Mouse (Mus musculus) megakaryocyte, embryonic 14.5 days (primary cell): ENCODE results near the gene Scn1b.

ENCODE experiments used
- FLI1 ChIP-seq: IDR thresholded peaks from 2 replicates; pipeline ENCODE4 v1.6.1; 2012; ENCODE audit warnings: low read length, inconsistent platforms, mixed read lengths
- GATA1 ChIP-seq: IDR thresholded peaks from 3 replicates; pipeline ENCODE4 v1.6.1; 2012; ENCODE audit warnings: mixed read lengths, low read length, inconsistent platforms, borderline replicate concordance

DNA sequence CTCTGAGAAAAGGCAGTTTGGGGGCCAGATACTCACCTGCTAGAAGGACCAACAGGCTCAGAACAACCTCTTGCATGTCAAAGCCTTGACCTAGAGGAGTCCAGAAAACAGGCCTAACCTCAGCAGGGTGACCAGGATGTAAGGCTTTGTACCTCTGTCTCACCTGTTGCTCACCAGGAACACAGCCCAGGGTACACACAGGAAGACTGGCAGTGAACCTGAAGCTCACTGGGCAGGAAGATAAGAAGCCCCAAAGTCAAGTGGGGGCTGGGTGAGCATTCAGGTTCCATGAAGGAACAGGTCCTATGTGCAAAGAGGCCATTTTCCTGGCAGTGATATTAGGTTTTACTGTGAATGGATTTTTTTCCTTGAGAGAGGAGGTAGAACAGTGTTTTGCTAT lies 53.3 kb downstream of the Scn1b start:
- no peak for TF ChIP-seq GATA1
- no peak for TF ChIP-seq FLI1
